Mouse (Mus musculus): ENCODE data around the gene Tmpo. TPM values are rescaled to one million over a fixed set of nuclear protein-coding genes. Genes with fewer than 3 reads are reported as not detected.
"Not testable (repeated sequence)": the region's sequence is repeated elsewhere in the genome, so short reads cannot be mapped to it uniquely, and the experiment has no call there.

Gene Tmpo
- polyA plus RNA-seq, 2 experiments = 111 to 116 TPM

GRCm38 (mm10) chr10:91187349-91187748 is 6.2 kb upstream of the Tmpo start:
- no peak overlapping the region for H3K27ac ChIP-seq
- no peaks in the 10 kb centered on the region for H3K9me3 ChIP-seq (ENCODE audit: control insufficient read depth, low read length)
- H3K36me3 ChIP-seq (replicated peaks; ENCODE audit: control insufficient read depth, insufficient read depth, low read depth) = no peaks in the 10 kb centered on the region
- TF ChIP-seq EP300 (IDR thresholded peaks at IDR 0.05; ENCODE audit: low read depth) (no peak), CTCF (IDR thresholded peaks at IDR 0.05; ENCODE audit: low read depth) (no peak)
- ATAC-seq (ENCODE audit: insufficient read depth) = no peak
- peak overlapping the region; percentile 70 for H3K9ac ChIP-seq (replicated peaks)
- H3K4me3 ChIP-seq (ENCODE audit: insufficient read depth in 1 of 2, low read depth in 2 of 2, low read length in 2 of 2) = peak overlapping the region in 1 of 2 experiments; percentile 62; a peak in 2 of 4 replicates
- no peak for DNase-seq (ENCODE audit: low read depth in 3 of 3, low spot score in 3 of 3)
- H3K27me3 ChIP-seq (ENCODE audit: control insufficient read depth, insufficient read depth, low read length) = no peaks in the 10 kb centered on the region
- 22% methylated on average over 10 of the region's 10 CpGs for WGBS (ENCODE audit: insufficient replicate concordance)
- H3K4me2 ChIP-seq (ENCODE audit: low read depth) = peak overlapping the region; percentile 86
- H3K4me1 ChIP-seq (replicated peaks; ENCODE audit: control insufficient read depth in 2 of 2, insufficient read depth in 2 of 2, low read length in 1 of 2) = peaks cover 6 to 11% of the 10 kb centered on the region in 2 experiments

GRCm38 (mm10) chr10:91185721-91186120 is 4.6 kb upstream of the Tmpo start:
- WGBS (ENCODE audit: insufficient replicate concordance) = 71% methylated on average over 2 of the region's 2 CpGs
- H3K27me3 ChIP-seq (ENCODE audit: control insufficient read depth, insufficient read depth, low read length) = no peaks in the 10 kb centered on the region
- H3K4me3 ChIP-seq (ENCODE audit: insufficient read depth in 1 of 2, low read depth in 2 of 2, low read length in 2 of 2) = no peak overlapping the region
- DNase-seq (ENCODE audit: low read depth in 3 of 3, low spot score in 3 of 3) (no peak), ATAC-seq (ENCODE audit: insufficient read depth) (no peak)
- H3K4me2 ChIP-seq (ENCODE audit: low read depth) = no peak overlapping the region
- TF ChIP-seq EP300 (IDR thresholded peaks at IDR 0.05; ENCODE audit: low read depth) = no peak
- no peak for TF ChIP-seq CTCF (IDR thresholded peaks at IDR 0.05; ENCODE audit: low read depth)
- H3K36me3 ChIP-seq (replicated peaks; ENCODE audit: control insufficient read depth, insufficient read depth, low read depth) = no peaks in the 10 kb centered on the region
- H3K9me3 ChIP-seq (ENCODE audit: control insufficient read depth, low read length) = no peaks in the 10 kb centered on the region
- no peak overlapping the region for H3K9ac ChIP-seq (replicated peaks)
- H3K4me1 ChIP-seq (replicated peaks; ENCODE audit: control insufficient read depth in 2 of 2, insufficient read depth in 2 of 2, low read length in 1 of 2) = peaks cover 9 to 12% of the 10 kb centered on the region in 2 experiments
- H3K27ac ChIP-seq = no peak overlapping the region

DNA sequence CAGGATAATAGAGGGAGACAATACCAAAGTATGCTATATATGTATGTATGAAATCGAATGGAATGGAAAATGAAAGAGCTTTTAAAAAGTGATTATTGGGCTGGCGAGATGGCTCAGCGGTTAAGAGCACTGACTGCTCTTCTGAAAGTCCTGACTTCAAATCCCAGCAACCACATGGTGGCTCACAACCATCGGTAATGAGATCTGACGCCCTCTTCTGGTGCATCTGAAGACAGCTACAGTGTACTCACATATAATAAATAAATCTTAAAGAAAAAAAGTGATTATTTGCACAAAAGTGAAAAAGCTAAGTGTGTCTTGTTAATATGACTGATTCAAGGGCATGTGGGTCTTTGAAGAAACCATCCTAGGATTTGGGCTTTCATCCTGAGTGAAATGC is 3.8 kb upstream of the Tmpo start:
- TF ChIP-seq CTCF (IDR thresholded peaks at IDR 0.05; ENCODE audit: low read depth) = peak; percentile 46
- not testable (repeated sequence) for DNase-seq (ENCODE audit: low read depth in 3 of 3, low spot score in 3 of 3); H3K27me3 ChIP-seq (ENCODE audit: control insufficient read depth, insufficient read depth, low read length); ATAC-seq (ENCODE audit: insufficient read depth); H3K4me2 ChIP-seq (ENCODE audit: low read depth); H3K9ac ChIP-seq (replicated peaks); H3K36me3 ChIP-seq (replicated peaks; ENCODE audit: control insufficient read depth, insufficient read depth, low read depth); H3K4me3 ChIP-seq (ENCODE audit: insufficient read depth in 1 of 2, low read depth in 2 of 2, low read length in 2 of 2); H3K9me3 ChIP-seq (ENCODE audit: control insufficient read depth, low read length); H3K27ac ChIP-seq
- peaks cover 13 to 20% of the 10 kb centered on the region in 2 experiments for H3K4me1 ChIP-seq (replicated peaks; ENCODE audit: control insufficient read depth in 2 of 2, insufficient read depth in 2 of 2, low read length in 1 of 2)
- WGBS (ENCODE audit: insufficient replicate concordance) = 52% methylated on average over 5 of the region's 5 CpGs

DNA sequence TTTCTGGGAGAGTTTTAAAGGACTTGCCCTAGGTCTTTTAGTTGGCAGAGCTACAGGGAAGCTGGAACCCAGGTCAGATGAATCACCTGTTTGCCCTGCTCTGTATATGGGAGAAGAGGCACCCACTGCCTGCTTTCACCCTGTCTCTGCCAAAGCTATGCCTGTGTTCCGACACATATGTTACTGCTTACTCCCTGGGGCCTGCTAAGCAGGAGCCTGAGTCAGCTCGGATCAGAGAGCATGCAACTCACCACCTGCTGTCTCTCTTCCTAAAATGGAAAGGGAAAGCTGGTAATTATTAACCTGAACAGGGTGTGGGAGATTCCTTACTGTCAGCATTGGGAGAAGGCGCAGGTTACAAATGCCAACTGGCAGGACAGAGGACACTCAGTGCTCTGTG is 2.2 kb upstream of the Tmpo start:
- Histone ChIP-seq H3K9ac (replicated peaks) (peak overlapping the region; percentile 87), H3K36me3 (replicated peaks; ENCODE audit: control insufficient read depth, insufficient read depth, low read depth) (no peaks in the 10 kb centered on the region), H3K27ac (peak overlapping the region; percentile 94), H3K4me1 (replicated peaks; ENCODE audit: control insufficient read depth in 2 of 2, insufficient read depth in 2 of 2, low read length in 1 of 2) (peaks cover 13 to 23% of the 10 kb centered on the region in 2 experiments), H3K9me3 (ENCODE audit: control insufficient read depth, low read length) (no peaks in the 10 kb centered on the region), H3K4me2 (ENCODE audit: low read depth) (peak overlapping the region; percentile 86), H3K4me3 (ENCODE audit: insufficient read depth in 1 of 2, low read depth in 2 of 2, low read length in 2 of 2) (peak overlapping the region in 1 of 2 experiments; percentile 60; a peak in 1 of 4 replicates), H3K27me3 (ENCODE audit: control insufficient read depth, insufficient read depth, low read length) (no peaks in the 10 kb centered on the region)
- TF ChIP-seq CTCF (IDR thresholded peaks at IDR 0.05; ENCODE audit: low read depth) = no peak
- TF ChIP-seq EP300 (IDR thresholded peaks at IDR 0.05; ENCODE audit: low read depth) = no peak
- WGBS (ENCODE audit: insufficient replicate concordance) = 65% methylated on average over 3 of the region's 3 CpGs
- no peak for ATAC-seq (ENCODE audit: insufficient read depth)
- no peak for DNase-seq (ENCODE audit: low read depth in 3 of 3, low spot score in 3 of 3)

DNA sequence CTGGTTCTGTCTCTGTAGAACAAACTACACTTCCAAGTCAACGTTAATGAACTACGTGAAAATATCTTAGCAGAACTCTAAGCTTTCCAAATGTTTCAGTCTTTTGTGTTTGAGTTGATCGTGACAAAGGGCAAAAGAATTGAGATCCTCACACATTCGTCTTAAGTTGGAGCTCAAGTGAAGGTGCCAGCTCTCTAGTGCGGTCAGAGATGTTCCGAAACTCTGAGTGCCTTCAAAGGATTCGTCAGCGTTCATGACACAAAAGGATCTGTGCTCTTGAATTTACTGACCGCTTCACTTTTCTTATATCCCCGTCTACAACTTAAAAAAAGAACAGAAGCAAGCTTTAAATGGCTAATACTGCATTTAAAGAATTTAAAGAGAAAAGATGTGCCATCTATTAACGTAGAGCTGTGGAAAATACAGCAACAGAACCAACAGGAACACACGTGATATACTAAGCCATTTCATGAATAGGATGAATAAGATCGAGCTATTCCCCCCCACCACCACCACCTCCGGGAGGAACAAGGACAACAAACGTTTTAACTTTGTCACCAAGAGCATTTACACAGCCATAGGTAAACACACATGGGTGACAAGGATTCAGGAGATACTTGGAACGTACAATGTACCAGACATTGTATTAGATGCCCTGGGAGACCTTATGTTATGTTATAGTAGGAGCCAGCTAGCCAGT is 1.3 kb upstream of the Tmpo start:
- H3K4me1 ChIP-seq (replicated peaks; ENCODE audit: control insufficient read depth in 2 of 2, insufficient read depth in 2 of 2, low read length in 1 of 2) = peaks cover 13 to 23% of the 10 kb centered on the region in 2 experiments
- TF ChIP-seq EP300 (IDR thresholded peaks at IDR 0.05; ENCODE audit: low read depth) (no peak), CTCF (IDR thresholded peaks at IDR 0.05; ENCODE audit: low read depth) (no peak)
- no peak for ATAC-seq (ENCODE audit: insufficient read depth)

More for the DNA sequence above, 1.3 kb upstream of the Tmpo start:
- Histone ChIP-seq H3K27ac (peak overlapping the region; percentile 94), H3K4me3 (ENCODE audit: insufficient read depth in 1 of 2, low read depth in 2 of 2, low read length in 2 of 2) (peak overlapping the region; percentile 60 to 82), H3K36me3 (replicated peaks; ENCODE audit: control insufficient read depth, insufficient read depth, low read depth) (no peaks in the 10 kb centered on the region), H3K4me2 (ENCODE audit: low read depth) (peak overlapping the region; percentile 86), H3K27me3 (ENCODE audit: control insufficient read depth, insufficient read depth, low read length) (no peaks in the 10 kb centered on the region), H3K9ac (replicated peaks) (peak overlapping the region; percentile 87), H3K9me3 (ENCODE audit: control insufficient read depth, low read length) (no peaks in the 10 kb centered on the region)
- no peak for DNase-seq (ENCODE audit: low read depth in 3 of 3, low spot score in 3 of 3)
- WGBS (ENCODE audit: insufficient replicate concordance) = 1% methylated on average over 16 of the region's 16 CpGs
